Mouse (Mus musculus): ENCODE measurements at regions not wholly inside any gene's neighbourhood (a gene's known extent, or its start where the extent isn't known, plus 50 kb on each side); places are given as distances from the start of the nearest gene placed in this dataset.

GRCm38 (mm10) chr8:8054224-8054916, 606.7 kb downstream of the Efnb2 start:
- DNase-seq (ENCODE audit: low spot score): no peak

DNA sequence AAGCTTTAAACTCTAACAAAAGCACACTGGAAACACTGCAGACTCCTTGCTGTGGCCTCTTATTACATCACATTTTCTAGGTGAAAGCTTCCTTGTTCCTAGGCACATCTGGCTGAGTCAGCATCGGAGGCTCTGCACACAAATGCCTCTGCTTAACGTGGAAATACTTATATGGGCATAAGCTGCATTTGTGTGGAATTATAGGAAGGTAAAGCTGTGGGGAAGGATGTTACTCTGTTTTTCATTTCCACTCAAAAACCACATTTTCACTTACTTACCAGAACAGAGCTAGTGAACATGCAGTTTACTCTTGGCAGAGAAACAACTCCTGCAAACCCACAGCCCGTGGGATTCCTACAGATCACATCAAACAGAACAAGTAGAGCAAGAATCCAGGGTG, 609.9 kb downstream of the Efnb2 start:
- DNase-seq (ENCODE audit: low spot score): no peak

- DNase-seq (ENCODE audit: low spot score): no peak
Measured at GRCm38 (mm10) chr8:8050778-8051177, 610.3 kb downstream of the Efnb2 start.

- no peak for DNase-seq (ENCODE audit: low spot score)
Measured at GRCm38 (mm10) chr8:8044926-8045325, 616.1 kb downstream of the Efnb2 start.

DNA sequence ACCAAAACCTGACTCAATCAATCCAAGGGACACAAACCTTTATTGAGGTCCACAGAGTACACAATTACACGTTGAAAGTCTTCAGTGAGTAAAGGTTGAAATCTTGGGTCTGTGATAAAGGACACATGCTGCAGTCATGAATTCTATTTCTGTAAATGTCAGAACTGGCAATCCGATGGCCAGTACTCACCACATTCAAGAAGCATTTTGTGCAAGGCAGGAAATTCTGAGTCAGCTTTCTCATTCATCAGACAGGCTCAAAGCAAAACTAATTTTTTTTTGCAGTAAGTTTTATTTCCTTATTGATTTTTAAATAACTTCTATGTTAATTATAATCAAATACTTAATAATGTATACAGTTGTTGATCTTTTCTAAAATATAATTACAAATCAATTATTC, 616.7 kb downstream of the Efnb2 start:
- DNase-seq (ENCODE audit: low spot score): no peak

DNA sequence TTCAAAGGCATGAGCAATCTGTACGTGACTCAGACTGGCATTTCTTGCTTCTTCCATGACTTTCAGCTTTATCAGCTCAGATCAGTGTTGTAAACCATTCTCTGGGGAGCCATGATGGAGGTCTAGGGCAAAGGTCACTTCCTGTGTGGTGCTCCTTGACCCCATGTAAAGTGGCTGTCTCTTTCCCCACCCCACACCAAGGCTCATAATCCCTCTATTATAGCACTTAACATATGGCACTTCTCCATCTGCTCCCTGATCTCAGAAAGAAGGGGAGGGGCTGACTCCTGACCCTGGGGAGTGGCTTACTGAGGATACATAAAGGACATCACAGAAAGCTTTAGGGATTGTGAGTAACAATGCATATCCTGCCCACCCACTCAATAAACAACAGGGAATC, 623.1 kb downstream of the Efnb2 start:
- DNase-seq (ENCODE audit: low spot score): no peak

DNA sequence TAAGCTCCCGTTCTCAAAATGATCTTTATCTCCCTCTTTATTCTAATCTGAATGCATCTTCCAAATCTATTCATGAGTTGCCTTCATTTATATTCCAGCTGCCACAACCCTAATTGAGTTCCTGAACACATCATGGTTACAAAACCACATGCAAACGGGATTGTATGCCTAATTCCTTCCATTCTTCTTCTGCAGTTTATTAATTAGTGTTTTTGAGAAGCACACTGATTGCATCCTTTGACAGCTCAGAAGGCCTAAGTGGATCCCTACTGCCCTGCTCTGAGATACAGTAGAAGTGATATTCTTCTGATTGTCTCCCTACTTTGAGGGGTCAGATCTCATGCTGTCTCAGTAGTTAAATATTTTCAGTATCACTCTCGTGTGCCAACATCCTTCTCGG, 649.9 kb downstream of the Efnb2 start:
- no peak for DNase-seq (ENCODE audit: low spot score)

DNA sequence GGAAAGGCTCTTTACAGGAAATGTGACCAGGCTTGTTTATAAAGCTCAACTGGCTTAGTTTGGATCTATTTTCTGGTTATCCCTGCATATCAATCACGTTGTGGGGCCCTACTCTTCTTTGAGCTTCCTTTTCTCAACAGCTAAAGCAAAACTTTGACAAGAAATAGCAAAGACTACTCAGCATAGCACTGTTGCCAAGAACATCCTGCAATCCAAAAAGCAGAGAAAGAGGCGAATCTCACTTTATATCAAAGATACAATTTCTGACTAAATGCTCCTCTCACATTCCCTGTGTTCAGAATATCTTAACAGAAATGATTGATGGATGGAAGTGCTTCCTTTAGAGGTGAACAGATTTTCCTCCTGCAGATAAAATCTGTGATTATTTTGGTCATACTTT, 666.1 kb downstream of the Efnb2 start:
- no peak for DNase-seq (ENCODE audit: low spot score)

- no peak for DNase-seq (ENCODE audit: low spot score)
Measured at GRCm38 (mm10) chr8:7988820-7989219, 672.2 kb downstream of the Efnb2 start.

DNA sequence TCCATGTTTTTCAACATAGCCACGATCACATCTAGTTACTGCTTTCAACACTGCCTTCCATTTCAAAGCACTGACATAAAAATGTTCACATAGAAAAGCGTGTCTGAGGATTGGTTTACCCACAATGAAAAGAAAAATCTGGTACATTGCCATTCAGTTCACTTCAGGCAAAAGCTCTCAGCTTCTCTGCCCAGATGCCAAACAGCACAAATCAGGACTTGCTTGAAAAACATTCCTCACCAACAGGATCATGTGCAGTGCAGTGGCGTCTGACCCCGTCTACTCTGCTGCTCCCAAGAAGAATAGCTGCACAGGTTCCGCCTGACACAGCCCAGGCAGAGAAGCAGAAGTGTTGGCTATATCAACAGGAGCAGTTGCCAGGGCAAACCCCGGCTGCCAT, 684.0 kb downstream of the Efnb2 start:
- peak; percentile 5 for DNase-seq (ENCODE audit: low spot score)

DNA sequence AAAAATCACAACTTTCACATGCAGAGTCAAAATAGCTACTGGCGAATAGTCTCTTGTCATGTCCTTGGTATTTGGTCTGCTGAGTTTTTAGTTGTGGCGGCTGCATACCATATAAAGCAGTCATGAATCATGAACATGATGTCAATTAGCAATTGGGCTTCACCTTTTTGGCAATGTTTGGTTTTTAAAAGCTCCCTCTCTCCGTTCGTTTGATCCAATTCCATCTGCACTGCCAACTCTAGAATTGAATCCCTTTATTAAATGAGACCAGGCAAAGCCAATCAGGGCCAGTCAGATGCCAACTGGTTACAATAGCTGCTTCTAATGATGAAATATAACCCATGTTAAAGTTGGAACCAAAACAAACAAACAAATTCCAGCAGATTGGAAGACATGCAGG, 687.3 kb downstream of the Efnb2 start:
- DNase-seq (ENCODE audit: low spot score): no peak

DNA sequence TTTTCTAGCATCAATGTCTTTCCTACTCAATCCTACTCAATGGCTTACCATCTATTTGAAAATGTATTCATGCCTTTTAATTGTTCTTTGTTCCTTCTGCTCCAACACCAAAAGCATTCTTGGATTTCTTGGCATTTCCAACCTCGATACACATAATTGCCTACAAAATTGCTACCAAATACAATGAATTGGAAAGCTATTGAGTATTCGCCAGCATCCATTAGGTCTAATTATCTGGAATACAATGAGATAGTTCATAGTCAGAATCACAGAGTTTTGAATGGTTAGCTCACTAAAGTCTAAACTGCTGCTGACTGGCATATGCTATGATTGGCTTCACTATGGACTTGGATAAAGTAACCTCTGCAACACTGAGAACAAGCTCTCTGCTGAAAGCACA, 696.8 kb downstream of the Efnb2 start:
- no peak for DNase-seq (ENCODE audit: low spot score)

DNA sequence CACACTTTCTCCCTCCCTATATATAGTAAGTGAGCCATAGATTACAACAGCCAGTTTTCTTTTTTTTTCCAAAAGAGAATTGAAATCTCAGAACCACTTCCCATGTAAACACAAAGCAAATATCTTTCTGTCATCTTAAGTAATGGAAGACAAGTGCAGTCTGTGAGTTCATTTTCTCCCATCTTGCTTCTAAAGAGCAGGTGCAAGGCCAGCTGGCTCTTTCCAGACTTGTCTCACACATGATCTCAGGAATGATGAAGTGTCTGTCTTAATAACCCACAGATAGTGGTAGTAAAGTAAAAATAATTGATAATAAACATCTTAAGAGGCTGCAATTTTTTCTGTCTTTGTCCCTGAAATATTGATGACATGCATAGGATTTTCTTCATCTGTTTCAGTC, 704.3 kb downstream of the Efnb2 start:
- DNase-seq (ENCODE audit: low spot score): no peak

GRCm38 (mm10) chr8:7954851-7955250, 706.2 kb downstream of the Efnb2 start:
- DNase-seq (ENCODE audit: low spot score): no peak

- DNase-seq (ENCODE audit: low spot score): no peak
Measured at GRCm38 (mm10) chr8:7945966-7946775, 714.9 kb downstream of the Efnb2 start.

GRCm38 (mm10) chr8:7936596-7936995, 724.4 kb downstream of the Efnb2 start:
- no peak for DNase-seq (ENCODE audit: low spot score)

GRCm38 (mm10) chr8:7919416-7919815, 741.6 kb downstream of the Efnb2 start:
- no peak for DNase-seq (ENCODE audit: low spot score)

GRCm38 (mm10) chr8:7894338-7894737, 766.7 kb downstream of the Efnb2 start:
- DNase-seq (ENCODE audit: low spot score): no peak

GRCm38 (mm10) chr8:7853169-7853568, 807.9 kb downstream of the Efnb2 start:
- DNase-seq (ENCODE audit: low spot score): no peak

DNA sequence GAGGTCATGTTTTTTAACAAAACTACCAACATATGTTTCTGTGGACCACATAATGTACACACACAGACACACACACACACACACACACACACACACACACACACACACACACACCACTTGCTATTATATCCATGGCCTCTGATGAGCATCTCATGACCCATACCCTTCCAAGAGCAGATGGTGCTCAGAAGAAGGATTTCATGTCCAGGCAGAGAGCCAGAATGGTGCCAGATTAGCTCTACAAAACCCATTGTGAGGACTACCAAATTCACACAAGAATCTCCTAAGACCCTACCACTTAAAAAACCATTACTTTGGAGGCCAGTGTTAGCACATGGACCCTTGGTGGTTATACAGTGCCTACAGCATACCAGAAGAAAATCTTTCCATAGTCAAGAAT, 810.5 kb downstream of the Efnb2 start:
- DNase-seq (ENCODE audit: low spot score): no peak

DNA sequence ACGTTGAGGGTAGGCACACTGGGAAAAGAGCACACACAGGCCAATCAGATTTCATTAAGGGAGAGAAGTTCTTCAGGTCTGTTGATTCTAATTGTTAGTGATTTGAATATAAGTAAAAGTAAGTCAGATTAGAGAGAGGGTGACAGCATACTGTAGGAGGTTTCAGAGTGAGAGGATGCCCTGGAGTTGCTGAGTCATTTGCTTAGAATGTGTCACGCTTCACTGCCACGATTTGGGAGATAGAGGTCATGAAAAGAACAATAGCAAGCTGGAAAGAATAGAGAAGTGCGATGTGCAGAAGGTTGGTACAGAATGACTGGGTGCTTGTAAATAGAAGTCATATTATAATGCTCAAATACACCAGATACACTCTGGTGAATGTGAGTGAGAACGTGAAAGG, 829.1 kb downstream of the Efnb2 start:
- no peak for DNase-seq (ENCODE audit: low spot score)

DNA sequence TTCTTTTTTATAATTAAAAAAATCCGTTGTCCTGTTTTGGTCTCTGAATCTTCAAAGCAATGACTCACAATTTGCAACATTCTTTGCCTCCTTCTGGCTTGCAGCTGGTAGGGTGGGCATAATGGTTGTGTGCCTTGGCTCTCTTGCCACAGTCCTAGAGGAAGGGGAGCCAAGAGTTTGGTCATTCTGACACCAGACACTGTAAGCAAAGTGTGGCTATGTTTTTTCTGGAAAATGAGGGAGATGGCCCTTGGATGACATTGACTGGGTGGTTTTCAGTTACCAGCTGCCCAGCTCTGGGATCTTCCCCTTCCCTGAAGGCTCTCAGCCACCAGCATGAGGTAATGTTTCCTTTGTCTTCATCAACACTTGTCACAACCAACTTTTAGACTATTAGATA, 833.2 kb downstream of the Efnb2 start:
- DNase-seq (ENCODE audit: low spot score): no peak

GRCm38 (mm10) chr8:7808395-7808794, 852.6 kb downstream of the Efnb2 start:
- no peak for DNase-seq (ENCODE audit: low spot score)

DNA sequence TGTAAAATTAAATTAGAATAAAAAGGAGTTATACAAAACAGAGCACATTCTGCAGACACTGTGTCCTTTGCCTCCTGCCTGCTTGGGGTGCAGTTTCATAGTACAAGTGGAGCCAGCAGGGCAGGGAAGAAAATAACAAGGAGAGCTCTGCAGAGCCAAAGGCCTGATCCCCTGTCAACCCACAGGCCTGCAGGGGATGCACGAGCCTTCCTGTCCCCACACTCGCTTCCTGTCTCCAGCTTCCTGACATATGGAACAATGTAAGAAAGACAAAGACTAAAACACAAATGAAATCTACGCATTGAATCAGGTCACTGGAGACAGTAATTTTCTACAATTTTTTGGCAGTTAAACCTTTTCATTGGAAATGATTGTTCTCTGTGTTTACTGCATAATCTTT, 861.8 kb downstream of the Efnb2 start:
- DNase-seq (ENCODE audit: low spot score): no peak

Data from urinary bladder, postnatal 25 days (tissue).